In the genomic region with DNA sequence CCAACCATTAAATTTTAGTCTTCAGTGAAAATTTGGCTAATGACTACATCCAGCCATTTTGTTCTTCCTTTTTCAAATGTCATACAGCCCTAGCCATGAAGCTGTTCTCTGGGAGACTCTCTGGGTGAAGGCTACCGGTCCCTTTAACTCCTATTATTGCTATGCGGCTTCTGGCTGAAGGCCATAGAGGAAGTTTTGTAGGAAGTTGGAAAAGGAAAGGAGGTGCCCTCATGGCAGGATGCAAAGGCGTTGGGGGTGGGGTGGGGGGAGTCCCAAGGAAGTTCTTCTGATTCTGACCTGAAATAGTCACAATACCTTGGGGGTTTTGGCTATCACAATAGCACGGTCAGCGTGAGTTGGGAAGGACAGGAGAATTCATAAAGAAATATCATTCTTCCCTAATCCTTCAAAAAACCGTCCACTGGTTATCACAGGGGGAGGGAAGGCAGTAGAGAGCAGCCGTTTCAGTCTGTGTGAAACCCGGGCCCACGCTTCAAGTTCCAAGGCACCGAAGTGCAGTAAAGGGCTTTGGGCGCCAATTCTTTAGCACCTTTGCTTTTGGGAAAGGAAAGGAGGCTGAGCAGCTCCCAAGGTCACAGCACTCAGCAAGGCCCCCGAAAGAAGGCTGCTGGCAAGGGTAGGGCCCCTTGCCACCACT, we compare ENCODE assay signal across 9 mouse cellular contexts. TPM values are rescaled to one million over a fixed set of nuclear protein-coding genes. Genes with fewer than 3 reads are reported as not detected.
DNase-seq lines count a peak whose midpoint lies in the region; ATAC-seq lines count a peak whose summit lies in the region.
"Had no signal": no experiment of that assay in that cellular context is flagged by ENCODE, and none has a peak within 500 bp of the region (broad histone marks: within the 10 kb centered on the region; RNA-seq: fewer than 3 reads in every experiment).

No protein-coding gene starts in this region.

- peak; percentile 45 to 80 for DNase-seq in adrenal gland, adult (ENCODE audit: inconsistent age in 2 of 2, low spot score in 1 of 2)
- no peak for DNase-seq in adrenal gland, adult 18-20 months (ENCODE audit: low spot score in 2 of 2)
- DNase-seq in liver, embryonic 13.5 days: no peak
- DNase-seq in ovary, postnatal 10 days (ENCODE audit: low spot score): no peak
- no peak for DNase-seq in cerebellum, adult 11-12 months
- no peak for DNase-seq in layer of hippocampus, adult 18-20 months (ENCODE audit: low spot score in 2 of 2)

- no peak overlapping the region for H3K27ac ChIP-seq in forebrain, embryonic 13.5 days
- 0 out of 2 replicates have a peak overlapping the region, but pooled peaks have one; percentile 34 for H3K27ac ChIP-seq in hindbrain, embryonic 15.5 days (replicated peaks)
- no peak overlapping the region for H3K27ac ChIP-seq in liver, embryonic 13.5 days

- H3K4me3 ChIP-seq in forebrain, embryonic 13.5 days: no peak overlapping the region
- no peak overlapping the region for H3K4me3 ChIP-seq in hindbrain, embryonic 15.5 days
- H3K4me3 ChIP-seq in liver, embryonic 13.5 days (replicated peaks): no peak overlapping the region
- H3K4me3 ChIP-seq: megakaryocyte, embryonic 14.5 days had no signal

- no peaks in the 10 kb centered on the region for H3K9me3 ChIP-seq in forebrain, embryonic 13.5 days (replicated peaks)
- no peaks in the 10 kb centered on the region for H3K9me3 ChIP-seq in hindbrain, embryonic 15.5 days
- H3K9me3 ChIP-seq in liver, embryonic 13.5 days (replicated peaks): no peaks in the 10 kb centered on the region
- H3K9me3 ChIP-seq: megakaryocyte, embryonic 14.5 days had no signal

- no peak overlapping the region for H3K4me2 ChIP-seq in forebrain, embryonic 13.5 days
- H3K4me2 ChIP-seq in hindbrain, embryonic 15.5 days: no peak overlapping the region
- no peak overlapping the region for H3K4me2 ChIP-seq in liver, embryonic 13.5 days

- WGBS in forebrain, embryonic 13.5 days: 86% methylated on average over 12 of the region's 12 CpGs
- 89% methylated on average over 12 of the region's 12 CpGs for WGBS in hindbrain, embryonic 15.5 days
- WGBS in liver, embryonic 13.5 days (ENCODE audit: insufficient replicate concordance): 51% methylated on average over 12 of the region's 12 CpGs

- H3K9ac ChIP-seq in forebrain, embryonic 13.5 days: no peak overlapping the region
- H3K9ac ChIP-seq in hindbrain, embryonic 15.5 days: no peak overlapping the region
- H3K9ac ChIP-seq in liver, embryonic 13.5 days: no peak overlapping the region

- H3K27me3 ChIP-seq in forebrain, embryonic 13.5 days: no peaks in the 10 kb centered on the region
- no peaks in the 10 kb centered on the region for H3K27me3 ChIP-seq in hindbrain, embryonic 15.5 days
- H3K27me3 ChIP-seq in liver, embryonic 13.5 days: no peaks in the 10 kb centered on the region
- H3K27me3 ChIP-seq: megakaryocyte, embryonic 14.5 days had no signal

- no peaks in the 10 kb centered on the region for H3K4me1 ChIP-seq in forebrain, embryonic 13.5 days
- H3K4me1 ChIP-seq in hindbrain, embryonic 15.5 days (replicated peaks): no peaks in the 10 kb centered on the region
- no peaks in the 10 kb centered on the region for H3K4me1 ChIP-seq in liver, embryonic 13.5 days (replicated peaks)

- H3K36me3 ChIP-seq in forebrain, embryonic 13.5 days (ENCODE audit: poor library complexity, severe bottlenecking): 0 out of 2 replicates have a peak, but pooled peaks cover 4% of the 10 kb centered on the region
- H3K36me3 ChIP-seq in hindbrain, embryonic 15.5 days: no peaks in the 10 kb centered on the region
- no peaks in the 10 kb centered on the region for H3K36me3 ChIP-seq in liver, embryonic 13.5 days

- ATAC-seq in forebrain, embryonic 13.5 days: 0 out of 2 replicates have a peak, but pooled peaks have one; percentile 20
- peak; percentile 63; the same call in 1 of the 2 replicates for ATAC-seq in hindbrain, embryonic 15.5 days (ENCODE audit: low FRiP score, low read depth)
- ATAC-seq in liver, embryonic 13.5 days (ENCODE audit: low read depth): peak; percentile 18; the same call in 1 of the 2 replicates

RNA-seq across cellular contexts. Expression of a gene that starts 14.8 kb away (rescaled TPM):
- total RNA-seq in adrenal gland, adult 18-20 months (2021): 10 to 100 TPM; 14.2 to 27.5 TPM
- 44.2 and 50.4 TPM in 2 replicates for polyA plus RNA-seq in forebrain, embryonic 13.5 days (2015; fragmentation: Nextera tagmentation; extraction: Ambion mirVana)
- 40.3 and 44.5 TPM in 2 replicates for polyA plus RNA-seq in hindbrain, embryonic 15.5 days (2015; fragmentation: Nextera tagmentation; extraction: Ambion mirVana)
- 20.4 and 22.4 TPM in 2 replicates for polyA plus RNA-seq in liver, embryonic 13.5 days (2015; fragmentation: Nextera tagmentation; extraction: Ambion mirVana)
- total RNA-seq in layer of hippocampus, adult 18-20 months (2021): 10 to 100 TPM; 18.0 to 20.5 TPM

RNA-seq across cellular contexts. Expression of a gene that starts 33.1 kb away (rescaled TPM):
- 1 to 10 TPM; 3.4 to 4.8 TPM for total RNA-seq in adrenal gland, adult 18-20 months (2021)
- polyA plus RNA-seq in forebrain, embryonic 13.5 days (2015; fragmentation: Nextera tagmentation; extraction: Ambion mirVana): 467 and 499 TPM in 2 replicates
- polyA plus RNA-seq in hindbrain, embryonic 15.5 days (2015; fragmentation: Nextera tagmentation; extraction: Ambion mirVana): 437 and 453 TPM in 2 replicates
- 0.48 and 0.89 TPM in 2 replicates for polyA plus RNA-seq in liver, embryonic 13.5 days (2015; fragmentation: Nextera tagmentation; extraction: Ambion mirVana)
- total RNA-seq in layer of hippocampus, adult 18-20 months (2021): 100 to 1,000 TPM; 219 to 242 TPM

Comparison
In these comparisons a context has a peak if more than half of its experiments do, and no peak if none do; other contexts are left out.
1. DNase-seq: peak in adrenal gland, adult (2 of 2); none in adrenal gland, adult 18-20 months (0 of 2), liver, embryonic 13.5 days (single experiment), ovary, postnatal 10 days (single experiment), cerebellum, adult 11-12 months (single experiment) and layer of hippocampus, adult 18-20 months (0 of 2).
2. RNA of a gene that starts 33.1 kb away (polyA plus RNA-seq): 467 to 499 TPM in forebrain, embryonic 13.5 days and 437 to 453 TPM in hindbrain, embryonic 15.5 days; 0.48 to 0.89 TPM in liver, embryonic 13.5 days; every median in the first group is over 100 times any median in the second.
3. Peak in every context shown above with its lines, with median percentiles within 50 percentile points of each other: ATAC-seq.